Mouse (Mus musculus) kidney, adult 2 months (tissue): ENCODE data around the gene Cxcr5.

ENCODE experiments used
- CTCF ChIP-seq: fragments of 200-500 bp; conservative IDR thresholded peaks from 2 replicates; pipeline ENCODE4 v1.5.1; 2011; ENCODE audit warnings: low read depth, mild to moderate bottlenecking, control low read depth, low read length, moderate library complexity, mixed read lengths; ENCODE audit not compliant: insufficient read depth, insufficient read length
- POLR2A ChIP-seq: fragments of 200-500 bp; IDR thresholded peaks from one replicate; pipeline ENCODE4 v1.6.1; 2011; ENCODE audit warnings: low read depth, low read length, control low read depth

- no peak for TF ChIP-seq POLR2A
- TF ChIP-seq CTCF = no peak
These were observed 33.3 kb upstream of the Cxcr5 start for GRCm38 (mm10) chr9:44594901-44595536.
